In the genomic region with DNA sequence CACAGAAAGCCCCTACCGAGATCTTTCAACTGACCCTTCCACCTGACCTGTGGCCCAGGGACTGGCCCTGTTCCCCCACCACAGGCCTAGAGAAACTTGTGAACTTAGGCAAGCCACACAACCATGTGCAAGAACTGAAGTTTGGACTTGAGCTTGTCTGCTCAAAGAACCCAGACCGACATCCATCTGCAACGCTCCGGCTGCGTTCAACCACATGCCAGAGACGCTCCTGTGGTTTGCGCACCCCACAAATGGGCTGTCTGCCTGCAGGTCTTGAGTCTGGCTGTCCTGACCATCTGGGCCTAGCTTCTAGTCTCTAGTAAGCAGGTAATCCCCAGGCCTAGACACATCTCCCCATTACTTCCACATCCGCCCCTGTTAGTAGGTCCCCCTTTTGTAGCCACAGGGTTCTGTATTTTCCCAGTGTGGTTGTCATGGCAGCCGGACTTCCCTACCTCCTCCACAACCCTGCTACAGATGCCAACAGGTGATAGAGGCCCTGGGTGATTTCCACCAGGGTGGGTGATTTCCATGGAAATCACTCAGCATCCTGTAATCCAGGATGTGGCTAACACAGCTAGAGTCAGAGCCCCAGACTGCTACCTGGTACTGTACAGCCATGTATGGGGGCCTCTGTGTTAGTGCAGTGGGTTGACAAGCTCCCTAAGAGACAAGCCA, we compare ENCODE assay signal across 25 mouse cellular contexts. TPM values are rescaled to one million over a fixed set of nuclear protein-coding genes. Genes with fewer than 3 reads are reported as not detected.
DNase-seq lines count a peak whose midpoint lies in the region; ATAC-seq and TF ChIP-seq lines count a peak whose summit lies in the region.
"Had no signal": no experiment of that assay in that cellular context is flagged by ENCODE, and none has a peak within 500 bp of the region (broad histone marks: within the 10 kb centered on the region; RNA-seq: fewer than 3 reads in every experiment).

No protein-coding gene starts in this region.

- intact Hi-C loops in heart, postnatal 25 days (cut with DNase I) = loop anchor here (5.0 kb wide), 1 partner anchor 233 kb away; no protein-coding TSS in a partner anchor

- peak; percentile 40 for DNase-seq in thymus, postnatal 14 days
- DNase-seq in thymus, adult 18-20 months = no peak
- peak; percentile 80 for DNase-seq in CH12.LX (ENCODE audit: extremely low read depth)
- peak; percentile 43 for DNase-seq in thymus, postnatal 4 days
- no peak for DNase-seq in heart, postnatal 25 days (ENCODE audit: low spot score)
- no peak for DNase-seq in midbrain, embryonic 14.5 days
- no peak for DNase-seq in kidney, postnatal 10 days
- DNase-seq: adrenal gland, adult 2 months; B cell, adult 2 months; cerebellum, adult 11-12 months; cerebellum, postnatal 14 days; embryo, embryonic 11 days; gastrocnemius, postnatal 36 days; heart, adult 2 months; kidney, adult 18-20 months; liver; lung, postnatal 4 days had no signal

- no peaks in the 10 kb centered on the region for H3K79me2 ChIP-seq in CH12.LX (replicated peaks; ENCODE audit: control insufficient read depth, extremely low read depth, insufficient read depth, poor library complexity, severe bottlenecking)

- dilution Hi-C loops in CH12.LX (cut with MboI; ENCODE audit: extremely low pct_ligation_motif_present, extremely low pct_unique_long_range_greater_than_20kb, low sequenced_read_pairs) = no loop called here

- H3K27ac ChIP-seq in CH12.LX (ENCODE audit: insufficient read depth, low read depth) = peak overlapping the region; percentile 93
- H3K27ac ChIP-seq in midbrain, embryonic 14.5 days (replicated peaks; ENCODE audit: low read depth, low read length) = no peak overlapping the region
- H3K27ac ChIP-seq: embryonic facial prominence, embryonic 13.5 days; forebrain, embryonic 12.5 days; heart, adult 2 months; limb, embryonic 10.5 days; liver, embryonic 15.5 days; lung, embryonic 15.5 days; midbrain, embryonic 10.5 days had no signal

- peaks cover 66 to 95% of the 10 kb centered on the region in 2 experiments for H3K4me1 ChIP-seq in CH12.LX (ENCODE audit: control insufficient read depth in 1 of 2, insufficient read depth in 2 of 2)
- H3K4me1 ChIP-seq in midbrain, embryonic 14.5 days (ENCODE audit: control insufficient read depth, insufficient read depth, low read length) = no peaks in the 10 kb centered on the region

- H3K9me3 ChIP-seq in CH12.LX (replicated peaks; ENCODE audit: low read length) = no peaks in the 10 kb centered on the region
- no peaks in the 10 kb centered on the region for H3K9me3 ChIP-seq in midbrain, embryonic 14.5 days (ENCODE audit: control insufficient read depth, low read length)
- H3K9me3 ChIP-seq: embryonic facial prominence, embryonic 13.5 days; forebrain, embryonic 12.5 days; limb, embryonic 10.5 days; liver, embryonic 15.5 days; lung, embryonic 15.5 days; midbrain, embryonic 10.5 days had no signal

- no peaks in the 10 kb centered on the region for H3K27me3 ChIP-seq in CH12.LX (replicated peaks)
- no peaks in the 10 kb centered on the region for H3K27me3 ChIP-seq in midbrain, embryonic 14.5 days (ENCODE audit: control insufficient read depth, insufficient read depth, low read length)
- H3K27me3 ChIP-seq: embryonic facial prominence, embryonic 13.5 days; forebrain, embryonic 12.5 days; liver, embryonic 15.5 days; lung, embryonic 15.5 days had no signal

- no peak for TF ChIP-seq CTCF in CH12.LX (conservative IDR thresholded peaks at IDR 0.05 in 1 of 2, IDR thresholded peaks at IDR 0.05 in 1 of 2; ENCODE audit: low read depth in 2 of 2, low read length in 2 of 2)

- H3K9ac ChIP-seq in CH12.LX (ENCODE audit: insufficient read depth, low read depth) = 0 out of 2 replicates have a peak overlapping the region, but pooled peaks have one; percentile 0
- H3K9ac ChIP-seq in midbrain, embryonic 14.5 days (replicated peaks; ENCODE audit: low read length) = no peak overlapping the region
- H3K9ac ChIP-seq: embryonic facial prominence, embryonic 13.5 days; forebrain, embryonic 12.5 days; liver, embryonic 15.5 days; lung, embryonic 15.5 days had no signal

- 91% methylated on average over 9 of the region's 9 CpGs for WGBS in midbrain, embryonic 14.5 days

- peak overlapping the region; percentile 10; the same call in 1 of the 2 replicates for H3K4me2 ChIP-seq in CH12.LX (ENCODE audit: insufficient read depth, low read depth, poor library complexity, severe bottlenecking)
- no peak overlapping the region for H3K4me2 ChIP-seq in midbrain, embryonic 14.5 days (ENCODE audit: low read length)
- H3K4me2 ChIP-seq: embryonic facial prominence, embryonic 13.5 days; forebrain, embryonic 12.5 days; liver, embryonic 15.5 days; lung, embryonic 15.5 days had no signal

- H3K36me3 ChIP-seq in CH12.LX (replicated peaks in 1 of 2; ENCODE audit: control insufficient read depth in 1 of 2, insufficient read depth in 1 of 2, low read length in 1 of 2) = peaks cover 33 to 68% of the 10 kb centered on the region in 2 experiments
- H3K36me3 ChIP-seq in midbrain, embryonic 14.5 days (ENCODE audit: control insufficient read depth, insufficient read depth, low read length) = no peaks in the 10 kb centered on the region
- H3K36me3 ChIP-seq: forebrain, embryonic 12.5 days; limb, embryonic 10.5 days; lung, embryonic 15.5 days; midbrain, embryonic 10.5 days had no signal

- TF ChIP-seq POLR2A in CH12.LX (IDR thresholded peaks at IDR 0.05; ENCODE audit: low read depth, low read length) = no peak

- no peak overlapping the region for H3K4me3 ChIP-seq in CH12.LX (replicated peaks in 1 of 3; ENCODE audit: low read depth in 2 of 3, low read length in 2 of 3, poor library complexity in 1 of 3)
- no peak overlapping the region for H3K4me3 ChIP-seq in midbrain, embryonic 14.5 days (replicated peaks; ENCODE audit: low read depth, low read length)
- H3K4me3 ChIP-seq: embryonic facial prominence, embryonic 13.5 days; erythroblast, embryonic 14.5 days; forebrain, embryonic 12.5 days; heart, adult 2 months; limb, embryonic 10.5 days; liver, embryonic 15.5 days; lung, embryonic 15.5 days; midbrain, embryonic 10.5 days had no signal

- peak; percentile 59 for ATAC-seq in inflammation-experienced regulatory T-cells, adult 6 months
- no peak for ATAC-seq in midbrain, embryonic 14.5 days (ENCODE audit: low FRiP score, low TSS enrichment)

- TF ChIP-seq EP300 in CH12.LX (IDR thresholded peaks at IDR 0.05; ENCODE audit: low read length) = peak; percentile 80

- TF ChIP-seq RAD21 in CH12.LX (IDR thresholded peaks at IDR 0.05; ENCODE audit: low read depth, low read length) = no peak; the same call in 1 of the 2 replicates

- in situ Hi-C loops in CH12.LX (cut with MboI; ENCODE audit: low pct_ligation_motif_present, low pct_unique_long_range_greater_than_20kb, low sequenced_read_pairs) = loop anchor here (5.0 kb wide), 1 partner anchor 33 kb away; no protein-coding TSS in a partner anchor

TF ChIP-seq in CH12.LX, 34 proteins besides CTCF, POLR2A, EP300 and RAD21:
- TF ChIP-seq TCF12 (IDR thresholded peaks at IDR 0.05; ENCODE audit: low read depth, low read length) = peak; percentile 92
- TF ChIP-seq IRF4 (IDR thresholded peaks at IDR 0.05; ENCODE audit: low read depth, low read length) = peak; percentile 59; the same call in 1 of the 2 replicates
- TF ChIP-seq MAZ (IDR thresholded peaks at IDR 0.05; ENCODE audit: low read depth, low read length) = peak; percentile 62
- peak; percentile 52; the same call in 1 of the 2 replicates for TF ChIP-seq CHD2 (IDR thresholded peaks at IDR 0.05; ENCODE audit: low read length)
- peak; percentile 70; the same call in 1 of the 2 replicates for TF ChIP-seq BHLHE40 (IDR thresholded peaks at IDR 0.05; ENCODE audit: low read depth, low read length)
- TF ChIP-seq MAX (IDR thresholded peaks at IDR 0.05; ENCODE audit: low read length) = peak; percentile 61; the same call in 1 of the 2 replicates
- no peak for TF ChIP-seq NRF1 (IDR thresholded peaks at IDR 0.05; ENCODE audit: low read depth, low read length)
- no peak for TF ChIP-seq USF1 (IDR thresholded peaks at IDR 0.05; ENCODE audit: low read depth, low read length)
- TF ChIP-seq MAFK (IDR thresholded peaks at IDR 0.05; ENCODE audit: insufficient replicate concordance, low read length) = no peak
- no peak for TF ChIP-seq ZMIZ1 (IDR thresholded peaks at IDR 0.05; ENCODE audit: low read depth, low read length)
- TF ChIP-seq MXI1 (IDR thresholded peaks at IDR 0.05; ENCODE audit: low read depth, low read length) = peak; percentile 72
- no peak for TF ChIP-seq CHD1 (IDR thresholded peaks at IDR 0.05; ENCODE audit: low read depth, low read length)
- peak; percentile 65 for TF ChIP-seq MEF2A (IDR thresholded peaks at IDR 0.05; ENCODE audit: borderline replicate concordance, low read depth, low read length)
- no peak for TF ChIP-seq KAT2A (IDR thresholded peaks at IDR 0.05; ENCODE audit: insufficient replicate concordance, low read length)
- peak; percentile 56; the same call in 1 of the 2 replicates for TF ChIP-seq MYC (IDR thresholded peaks at IDR 0.05; ENCODE audit: low read depth, low read length)
- peak; percentile 85 for TF ChIP-seq ETS1 (conservative IDR thresholded peaks at IDR 0.05; ENCODE audit: low read depth, low read length)
- peak; percentile 70; the same call in 1 of the 2 replicates for TF ChIP-seq SIN3A (IDR thresholded peaks at IDR 0.05; ENCODE audit: low read length)
- peak; percentile 76; the same call in 1 of the 2 replicates for TF ChIP-seq RCOR1 (conservative IDR thresholded peaks at IDR 0.05; ENCODE audit: low read depth, low read length)
- peak; percentile 45; the same call in 1 of the 2 replicates for TF ChIP-seq ELF1 (IDR thresholded peaks at IDR 0.05; ENCODE audit: low read depth, low read length)
TF ChIP-seq in CH12.LX: peak in this region for 13.

RNA-seq across cellular contexts. Expression of a gene that starts 38.5 kb away (rescaled TPM):
- total RNA-seq in CH12.LX (2012; rRNA removed) (164 and 215 TPM in 2 replicates), CH12.LX (2014; rRNA removed) (157 and 177 TPM in 2 replicates)
- polyA plus RNA-seq in CH12.LX (2012; ENCODE audit: insufficient read length, low read depth) = 249 and 294 TPM in 2 replicates
- polyA plus RNA-seq in inflammation-experienced regulatory T-cells, adult 6 months (2017; shearing (Covaris generic)) = 100 to 1,000 TPM; 528 to 940 (median 825) TPM
- total RNA-seq in heart, postnatal 25 days (2021) = 10 to 100 TPM; 11.9 to 12.6 TPM
- polyA plus RNA-seq in midbrain, embryonic 14.5 days (2014; fragmentation: Nextera tagmentation; extraction: Ambion mirVana) = 12.6 and 14.1 TPM in 2 replicates

Comparison
In these comparisons a context has a peak if more than half of its experiments do, and no peak if none do; other contexts are left out.
1. DNase-seq: peak in thymus, postnatal 14 days (single experiment), CH12.LX (single experiment) and thymus, postnatal 4 days (single experiment); none in thymus, adult 18-20 months (0 of 2), heart, postnatal 25 days (single experiment), midbrain, embryonic 14.5 days (single experiment) and kidney, postnatal 10 days (single experiment).
2. RNA of a gene that starts 38.5 kb away (polyA plus RNA-seq): 528 to 940 TPM in inflammation-experienced regulatory T-cells, adult 6 months and 249 to 294 TPM in CH12.LX; 12.6 to 14.1 TPM in midbrain, embryonic 14.5 days; every median in the first group is over 10 times any median in the second.